Mouse (Mus musculus) splenic B cell, adult 2 months (primary cell): Measurements from ENCODE around the gene Sema6d.
A peak's percentile ranks its signal among the peaks of the same experiment; 100 is the strongest.

Source experiments
- DNase-seq: peaks from one replicate; pipeline ENCODE4 v3.0.0-alpha.2; 2011; ENCODE audit warnings: low read depth, low spot score
- H3K27me3 ChIP-seq: 2 replicates; pipeline ENCODE4 v1.6.1; 2012; ENCODE audit warnings: mild to moderate bottlenecking, low read length, moderate library complexity, mixed read lengths; ENCODE audit not compliant: control insufficient read depth, poor library complexity, insufficient read depth, severe bottlenecking
- H3K36me3 ChIP-seq: 2 replicates; pipeline ENCODE4 v1.6.1; 2012; ENCODE audit warnings: mild to moderate bottlenecking, low read length, moderate library complexity, mixed read lengths; ENCODE audit not compliant: control insufficient read depth, poor library complexity, insufficient read depth, severe bottlenecking

Sema6d gene

DNA sequence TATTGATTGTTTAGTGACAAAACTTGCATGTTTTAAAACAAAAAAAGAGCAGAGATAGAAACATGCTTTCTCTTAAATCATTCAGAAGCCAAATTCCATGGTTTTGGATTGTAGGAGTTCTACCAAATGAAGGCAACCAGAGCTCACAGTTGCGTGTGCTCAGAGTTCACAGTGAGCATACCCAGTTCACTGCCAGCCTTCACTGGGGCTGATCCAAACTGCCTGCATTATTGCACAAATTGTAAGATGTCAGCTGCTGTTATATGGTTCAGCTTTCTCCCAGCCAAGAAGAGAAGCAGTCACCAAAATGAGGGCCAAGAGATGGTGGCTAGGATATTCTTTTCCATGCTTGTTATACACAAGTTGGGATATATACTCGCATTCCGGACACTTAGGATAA, 443.1 kb downstream of the Sema6d start:
- Histone ChIP-seq H3K36me3 (no peaks in the 10 kb centered on the region), H3K27me3 (no peaks in the 10 kb centered on the region)
- DNase-seq = no peak

DNA sequence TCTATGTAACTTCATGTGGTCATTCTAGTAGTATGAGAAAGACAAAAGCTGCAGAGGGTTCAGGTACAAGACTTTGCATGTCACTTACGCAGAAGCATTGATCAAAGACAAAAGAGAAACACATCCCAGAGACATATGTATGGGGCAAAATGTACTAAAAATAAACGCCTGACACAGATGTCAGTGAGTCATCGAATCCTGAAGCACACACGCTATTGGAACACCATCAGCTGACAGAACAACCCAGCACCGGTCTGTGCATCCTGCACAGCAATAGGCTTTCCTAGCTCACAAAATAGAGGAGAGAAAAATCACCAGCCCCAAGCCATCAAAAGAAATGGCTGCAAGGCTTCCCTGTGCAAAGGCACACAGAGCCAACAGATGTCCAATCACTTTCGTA, 443.8 kb downstream of the Sema6d start:
- Histone ChIP-seq H3K27me3 (no peaks in the 10 kb centered on the region), H3K36me3 (no peaks in the 10 kb centered on the region)
- no peak for DNase-seq

DNA sequence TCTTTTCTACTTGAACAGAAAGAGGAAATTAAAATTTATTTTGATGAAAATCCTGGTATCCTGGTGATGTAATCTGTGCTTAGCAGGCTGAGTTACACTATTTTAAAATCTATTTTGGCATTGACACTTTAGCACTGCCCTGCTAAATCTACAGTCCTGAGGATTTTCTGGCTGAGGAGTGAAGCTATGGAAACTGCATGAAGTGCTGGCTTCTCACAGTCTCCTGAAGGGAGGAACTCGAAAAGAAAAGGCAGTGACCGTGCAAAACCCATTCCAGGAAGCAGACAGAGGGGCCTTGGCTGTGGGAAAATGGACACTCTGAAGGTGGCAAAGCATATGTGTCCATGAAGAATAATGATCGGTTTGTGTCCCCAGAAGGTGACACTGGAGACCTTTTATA, 460.5 kb downstream of the Sema6d start:
- no peaks in the 10 kb centered on the region for H3K36me3 ChIP-seq
- H3K27me3 ChIP-seq = no peaks in the 10 kb centered on the region
- DNase-seq = no peak

DNA sequence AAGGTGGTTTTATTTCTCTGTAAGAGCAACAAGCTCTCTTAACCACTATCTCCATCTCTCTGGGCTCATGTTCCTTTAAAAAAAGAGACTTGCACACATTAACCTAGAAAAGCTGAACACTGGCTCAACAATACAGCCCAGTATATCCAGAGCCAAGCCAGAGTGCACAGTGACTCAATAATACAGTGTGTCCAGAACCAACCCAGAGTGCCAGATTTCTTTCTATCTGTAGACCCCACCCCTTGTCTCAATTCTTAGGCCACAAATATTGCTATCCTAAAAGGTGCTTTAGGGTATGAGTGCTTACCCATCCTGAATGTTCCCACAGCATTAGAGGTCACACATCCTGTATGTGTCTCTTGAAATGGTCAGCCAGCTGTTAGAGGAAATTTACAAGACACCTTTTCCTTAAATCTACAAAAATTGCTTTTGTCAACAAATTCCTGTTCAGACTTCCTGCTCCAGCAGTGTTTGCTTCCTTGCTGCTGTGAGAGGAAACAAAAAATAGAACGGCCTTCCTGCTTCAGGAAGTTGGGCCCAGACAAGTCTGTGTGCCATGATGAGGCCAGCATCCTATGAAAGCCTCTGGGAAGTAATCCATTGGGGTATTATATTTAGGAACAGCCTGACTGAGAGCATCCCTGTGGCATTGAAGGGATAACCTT, 465.1 kb downstream of the Sema6d start:
- no peak for DNase-seq
- Histone ChIP-seq H3K27me3 (no peaks in the 10 kb centered on the region), H3K36me3 (no peaks in the 10 kb centered on the region)

DNA sequence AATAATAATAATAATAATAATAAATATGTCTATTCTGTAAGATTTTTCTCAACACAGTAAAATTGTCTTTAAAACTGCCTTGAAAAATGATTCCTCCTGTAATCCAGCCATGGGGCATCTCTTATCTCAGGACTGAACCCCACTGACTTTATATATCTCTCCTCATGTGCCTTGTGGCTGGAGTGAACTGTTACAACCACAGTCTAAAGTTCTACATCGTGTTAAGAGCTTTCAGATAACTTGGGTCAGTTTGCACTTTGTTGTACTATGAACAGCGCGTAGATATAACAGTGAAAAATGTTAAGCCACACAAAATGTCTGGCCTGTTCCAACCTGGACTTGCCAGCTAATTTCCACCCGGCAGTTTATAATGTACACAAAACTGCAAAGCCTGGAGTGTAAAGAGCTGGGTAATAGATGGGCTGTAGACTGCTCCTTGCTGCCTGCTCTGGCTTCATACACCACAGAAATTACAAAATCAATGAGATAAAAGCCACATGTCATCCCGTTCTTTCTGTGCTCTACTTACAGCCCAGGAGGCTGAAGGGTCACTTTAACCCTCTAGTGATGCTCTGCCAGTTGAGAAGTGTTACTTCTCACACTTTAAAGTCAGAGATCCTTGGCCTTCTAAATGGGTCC, 467.2 kb downstream of the Sema6d start:
- no peaks in the 10 kb centered on the region for H3K27me3 ChIP-seq
- no peaks in the 10 kb centered on the region for H3K36me3 ChIP-seq

DNA sequence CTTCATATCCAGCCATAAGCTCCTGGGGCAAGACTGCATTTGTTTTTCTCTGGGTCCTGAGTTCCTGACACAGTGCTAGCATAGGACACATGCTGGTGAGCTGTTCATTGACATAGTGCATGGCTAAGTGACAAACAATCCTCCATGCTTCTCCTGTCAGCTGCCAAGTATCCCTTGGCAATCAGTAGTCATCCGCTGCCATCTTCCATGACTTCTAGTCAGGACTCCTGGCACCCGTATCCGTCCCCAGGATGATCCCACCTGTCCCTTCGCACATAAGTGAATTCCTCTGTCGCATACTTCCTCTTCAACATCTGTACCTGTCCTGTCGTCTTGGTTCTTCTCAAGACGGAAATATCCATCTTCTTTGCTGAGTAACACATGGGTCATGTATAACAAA, 468.3 kb downstream of the Sema6d start:
- Histone ChIP-seq H3K36me3 (no peaks in the 10 kb centered on the region), H3K27me3 (no peaks in the 10 kb centered on the region)
- no peak for DNase-seq

More for the DNA sequence above, 467.2 kb downstream of the Sema6d start:
- no peak for DNase-seq

DNA sequence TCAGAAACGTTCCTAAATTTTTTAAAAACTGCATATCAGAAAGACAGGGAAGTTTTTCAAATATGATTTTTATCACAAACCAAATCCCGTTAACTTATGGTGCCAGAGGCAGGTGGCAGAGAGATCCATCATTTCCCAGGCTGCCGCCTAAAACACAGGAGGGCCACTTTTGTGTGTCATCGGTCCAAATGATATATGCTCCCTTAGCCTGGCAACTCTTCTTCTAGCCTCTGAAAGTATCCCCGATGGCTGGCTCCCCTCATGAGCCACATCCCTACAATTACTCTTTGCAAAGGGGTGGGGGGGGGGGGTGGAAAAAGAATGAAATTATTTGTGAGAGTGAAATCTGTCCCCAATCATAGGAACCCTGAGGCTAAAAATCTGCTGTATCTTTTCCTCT, 471.9 kb downstream of the Sema6d start:
- DNase-seq = no peak
- Histone ChIP-seq H3K36me3 (no peaks in the 10 kb centered on the region), H3K27me3 (no peaks in the 10 kb centered on the region)

DNA sequence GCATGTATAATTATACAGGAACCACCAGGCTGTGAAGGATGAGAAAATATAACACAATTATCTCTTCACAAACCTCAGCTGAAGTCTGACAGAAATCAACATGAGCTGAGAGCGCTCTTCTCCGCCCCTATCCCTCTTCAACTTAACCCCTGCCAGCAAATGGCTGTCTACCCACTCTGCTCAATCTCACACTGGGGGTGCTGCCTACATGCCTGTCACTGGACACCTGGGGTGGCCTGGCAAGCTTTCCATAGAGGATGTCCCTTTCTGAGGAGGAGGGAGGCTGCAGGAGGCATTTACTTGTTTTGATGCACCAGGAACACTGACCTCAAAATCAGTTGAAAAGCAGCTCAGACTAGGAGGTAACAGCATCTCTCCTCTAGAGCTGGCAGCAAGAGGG, 472.3 kb downstream of the Sema6d start:
- Histone ChIP-seq H3K27me3 (no peaks in the 10 kb centered on the region), H3K36me3 (no peaks in the 10 kb centered on the region)
- DNase-seq = no peak

DNA sequence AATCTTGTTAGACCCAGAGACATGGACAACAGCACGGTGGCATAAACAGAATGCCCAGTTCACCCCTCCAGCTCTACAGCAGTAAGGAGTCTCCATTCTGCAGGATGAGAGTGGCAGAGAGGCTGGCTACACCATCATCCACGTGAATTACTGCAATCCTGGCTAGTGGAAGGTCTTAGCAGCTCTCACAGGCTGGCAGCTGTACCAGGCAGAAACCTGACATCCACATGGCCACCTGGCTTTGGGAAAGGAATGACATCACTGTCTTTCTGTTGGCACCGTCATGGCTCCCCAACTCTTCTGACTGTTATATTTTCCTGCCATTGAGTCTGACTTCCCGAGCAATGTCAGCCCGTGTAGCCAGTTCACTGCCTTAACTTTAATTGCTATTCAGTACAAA, 474.0 kb downstream of the Sema6d start:
- Histone ChIP-seq H3K27me3 (no peaks in the 10 kb centered on the region), H3K36me3 (no peaks in the 10 kb centered on the region)
- DNase-seq = no peak

DNA sequence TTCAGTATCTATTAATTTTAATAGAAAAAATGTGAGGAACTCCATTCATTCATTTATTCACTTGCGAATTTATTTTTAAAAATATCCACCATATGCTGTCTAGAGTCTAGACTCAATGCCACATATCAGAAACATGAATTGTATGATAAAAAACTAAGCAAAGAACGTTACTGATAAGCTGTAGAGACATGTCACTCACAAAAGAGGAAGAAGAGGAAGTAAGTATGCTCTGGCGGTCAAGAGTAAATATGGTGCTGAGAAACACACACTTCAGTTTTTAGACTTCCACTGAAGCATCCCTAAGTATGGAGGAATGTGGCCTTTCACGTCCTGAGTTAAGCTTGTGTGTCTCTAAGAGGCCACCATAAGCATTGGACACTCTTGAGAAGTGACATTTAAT, 484.0 kb downstream of the Sema6d start:
- DNase-seq = peak; percentile 50
- Histone ChIP-seq H3K36me3 (no peaks in the 10 kb centered on the region), H3K27me3 (no peaks in the 10 kb centered on the region)

DNA sequence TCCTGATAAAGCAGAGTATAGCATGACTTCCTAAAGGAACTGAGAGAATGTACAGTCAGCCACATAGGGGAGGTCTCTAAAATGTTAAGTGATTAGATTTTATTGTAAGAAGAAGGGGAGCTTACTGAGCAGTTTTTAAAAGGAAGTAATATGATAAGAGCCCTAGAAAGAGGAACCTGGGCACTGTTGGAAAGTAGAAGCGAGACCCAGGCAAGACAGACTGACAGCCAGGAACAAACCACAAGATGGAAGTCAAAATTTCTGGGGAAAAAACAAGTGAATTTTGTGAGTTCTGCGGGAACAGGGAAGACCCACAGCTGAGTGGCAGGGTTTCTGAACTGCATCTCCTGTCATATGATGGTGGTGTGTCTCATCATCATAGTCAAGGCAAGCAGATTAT, 486.3 kb downstream of the Sema6d start:
- no peaks in the 10 kb centered on the region for H3K27me3 ChIP-seq
- peak; percentile 38 for DNase-seq
- no peaks in the 10 kb centered on the region for H3K36me3 ChIP-seq

DNA sequence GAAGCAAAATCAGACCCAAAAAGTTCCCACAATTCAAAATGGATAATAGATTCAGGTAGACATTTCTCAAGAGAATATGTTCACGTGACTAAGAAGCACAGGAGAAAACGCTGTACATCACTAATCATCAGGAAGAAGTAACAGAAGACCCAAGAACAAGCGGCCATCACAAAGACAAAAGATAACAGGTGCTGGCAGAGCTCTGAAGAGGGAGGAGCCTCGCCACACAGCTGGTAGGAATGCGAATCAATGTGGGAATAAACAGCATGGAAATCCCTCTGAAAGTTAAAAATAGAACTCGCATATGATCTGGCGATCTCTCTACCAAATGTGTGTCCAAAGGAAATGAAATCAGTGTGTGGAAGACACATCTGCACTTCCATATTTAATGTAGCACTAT, 493.8 kb downstream of the Sema6d start:
- DNase-seq = no peak
- Histone ChIP-seq H3K27me3 (no peaks in the 10 kb centered on the region; the same call in 1 of the 2 replicates), H3K36me3 (no peaks in the 10 kb centered on the region)

DNA sequence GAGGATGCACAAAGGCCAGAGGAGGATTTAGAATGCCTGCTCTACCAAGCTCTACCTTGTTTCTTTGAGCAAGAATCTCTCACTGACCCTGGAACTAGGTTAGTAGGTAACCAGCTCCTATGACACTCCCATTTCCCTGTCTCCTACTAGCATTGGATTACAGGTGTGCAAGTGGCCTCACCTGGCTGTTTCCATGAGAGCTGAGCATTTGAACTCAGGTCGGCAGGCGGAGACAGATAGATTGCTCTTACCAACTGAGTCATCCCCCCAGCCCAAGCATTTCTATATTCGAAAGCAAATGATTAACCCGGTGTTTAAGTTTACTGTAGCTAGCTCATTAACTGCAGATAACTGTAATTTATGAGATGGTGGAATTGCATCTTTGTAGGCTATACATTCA, 503.0 kb downstream of the Sema6d start:
- Histone ChIP-seq H3K27me3 (no peaks in the 10 kb centered on the region; the same call in none of the 2 replicates), H3K36me3 (no peaks in the 10 kb centered on the region)
- no peak for DNase-seq

DNA sequence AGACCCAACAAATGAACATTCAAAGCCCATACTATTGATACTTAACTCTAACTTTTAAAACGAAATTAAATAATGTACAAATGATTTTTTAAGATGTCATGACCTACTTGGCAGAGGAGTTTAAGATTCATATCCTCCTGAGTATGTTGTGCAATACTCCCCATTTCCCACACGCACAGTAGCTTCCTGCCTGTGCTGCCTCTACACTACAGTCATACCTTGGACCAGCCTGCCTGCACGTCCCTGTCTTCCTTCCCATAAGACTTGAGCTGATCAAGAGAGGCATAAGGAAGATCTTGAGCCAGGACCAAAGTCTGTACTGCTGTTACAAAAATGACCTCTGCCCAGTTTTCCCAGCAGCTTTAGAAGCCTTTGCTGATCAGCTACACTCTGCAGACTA, 509.2 kb downstream of the Sema6d start:
- DNase-seq = no peak
- H3K36me3 ChIP-seq = no peaks in the 10 kb centered on the region
- H3K27me3 ChIP-seq = no peaks in the 10 kb centered on the region

DNA sequence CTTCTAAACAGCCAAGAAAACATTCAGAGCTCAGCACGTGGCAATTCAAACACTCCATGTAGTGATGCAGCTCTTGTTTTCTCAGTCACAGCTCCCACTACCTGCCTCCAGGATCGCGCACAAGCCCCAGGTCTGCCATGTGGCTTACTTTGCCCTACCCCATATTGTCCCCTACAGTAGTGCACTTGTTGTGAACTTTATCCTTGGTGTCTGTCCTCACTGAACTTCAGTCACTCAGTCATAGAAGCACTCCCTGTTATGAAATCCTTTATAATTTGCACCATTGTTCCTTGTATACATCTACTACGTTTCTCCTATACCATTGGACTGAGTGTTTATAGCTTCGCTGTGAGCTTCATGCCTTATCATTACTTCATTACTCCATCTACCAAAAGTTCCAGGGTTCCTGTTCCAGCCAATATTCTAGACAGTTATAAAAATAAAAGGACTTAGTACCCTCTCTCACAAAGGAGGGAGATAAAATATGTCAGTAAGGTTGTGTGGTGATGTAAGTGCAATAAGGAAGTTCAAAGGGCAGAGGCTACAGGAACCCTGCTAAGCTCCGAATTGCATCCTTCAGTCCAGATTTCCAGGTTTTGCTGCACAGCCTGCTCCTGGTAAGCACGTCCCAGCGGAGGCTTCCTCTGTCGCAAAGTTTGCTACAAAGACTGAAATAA, 512.1 kb downstream of the Sema6d start:
- DNase-seq = no peak
- no peaks in the 10 kb centered on the region for H3K27me3 ChIP-seq
- H3K36me3 ChIP-seq = no peaks in the 10 kb centered on the region
